Mouse (Mus musculus): ENCODE measurements around the gene Slc28a3.

DNA sequence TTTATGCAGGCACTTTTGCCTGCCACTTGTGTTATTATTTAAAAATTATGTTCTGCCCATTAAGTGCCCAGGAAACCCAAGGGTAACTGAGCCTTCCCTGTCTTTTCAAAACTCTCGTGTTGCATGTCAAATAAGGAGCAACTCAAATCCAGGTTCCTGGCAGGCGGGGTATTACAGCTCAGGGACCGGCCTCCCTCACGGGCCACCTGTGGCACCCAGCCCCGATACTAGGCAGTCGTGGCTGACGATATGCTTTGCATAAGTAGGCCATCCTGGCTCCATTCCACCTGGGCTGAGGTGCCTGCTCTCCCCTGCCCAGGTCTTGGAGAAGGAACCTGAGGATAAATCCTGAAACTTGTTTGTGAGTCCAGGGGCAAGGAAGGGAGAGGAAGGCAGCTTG is 618 bp downstream of the Slc28a3 start:
- TF ChIP-seq POLR2A (IDR thresholded peaks at IDR 0.05; ENCODE audit: control insufficient read depth, low read depth, low read length) (no peak), CTCF (IDR thresholded peaks at IDR 0.05; ENCODE audit: control insufficient read depth, insufficient read depth, insufficient replicate concordance, low read depth, low read length) (no peak)

Data from testis, adult 2 months (tissue).